Mouse (Mus musculus): ENCODE results near the gene Eno2. TPM values are rescaled to one million over a fixed set of nuclear protein-coding genes. Genes with fewer than 3 reads are reported as not detected.

The Eno2 gene
- polyA plus RNA-seq, 1 experiment from 2014 or later, result 89.2 TPM

GRCm38 (mm10) chr6:124711824-124712782 is 57.4 kb downstream of the Eno2 start, which contains the start of the genes Emg1 and Phb2:
TSS of gene Emg1 (minus strand) at chr6:124712178.
TSS of gene Phb2 (plus strand) at chr6:124712336.
- Histone ChIP-seq H3K27me3 (replicated peaks) (no peaks in the 10 kb centered on the region), H3K9me3 (no peaks in the 10 kb centered on the region), H3K27ac (peak within 1 kb of the TSS; percentile 85), H3K36me3 (replicated peaks) (peaks cover 22% of the 10 kb centered on the region), H3K4me3 (peak within 1 kb of the TSS; percentile 91), H3K9ac (peak within 1 kb of the TSS; percentile 91), H3K4me1 (peaks cover 42% of the 10 kb centered on the region), H3K4me2 (peak within 1 kb of the TSS; percentile 69)
- under 1% methylated on average over 75 of the region's 76 CpGs for WGBS
- ATAC-seq (replicated peaks), result peak; percentile 97

MicroRNA genes within 50 kb of the gene (microRNA counts, 519-probe panel; counts per million panel counts)
- microRNA mmu-miR-141 (not detected), microRNA mmu-miR-200c (1,782 counts per million, percentile 10 among the panel's probes with 10 or more counts)

Small RNA genes lying within 50 kb of the gene (microRNA-seq; reads per million reads assigned to microRNA genes)
- gene Mir141, result 5.1 reads per million, percentile 23 among the genes with 10 or more reads in this experiment
- gene Mir200c, result 28.0 reads per million, percentile 39 among the genes with 10 or more reads in this experiment

Other genes with a start within 250 kb of the Eno2 start
- gene C1s1, start 227.3 kb downstream of the Eno2 start, polyA plus RNA-seq (2015; fragmentation: Nextera tagmentation; extraction: Ambion mirVana), result 0.92 and 1.1 TPM in 2 replicates
- gene C1rb, start 199.4 kb downstream of the Eno2 start, polyA plus RNA-seq (2015; fragmentation: Nextera tagmentation; extraction: Ambion mirVana), result not detected in 2 replicates
- 0.13 TPM in 1 of 2 replicates, not detected in the other for gene C1s2, start 133.6 kb downstream of the Eno2 start, polyA plus RNA-seq (2015; fragmentation: Nextera tagmentation; extraction: Ambion mirVana)
- gene Lpcat3, start 106.6 kb downstream of the Eno2 start, polyA plus RNA-seq (2015; fragmentation: Nextera tagmentation; extraction: Ambion mirVana), result 45.6 and 51.9 TPM in 2 replicates
- 107 and 109 TPM in 2 replicates for gene Emg1, start 57.5 kb downstream of the Eno2 start, polyA plus RNA-seq (2015; fragmentation: Nextera tagmentation; extraction: Ambion mirVana)
- 254 and 256 TPM in 2 replicates for gene Phb2, start 57.3 kb downstream of the Eno2 start, polyA plus RNA-seq (2015; fragmentation: Nextera tagmentation; extraction: Ambion mirVana)
- 3.9 and 5.6 TPM in 2 replicates for gene Ptpn6, start 31.0 kb downstream of the Eno2 start, polyA plus RNA-seq (2015; fragmentation: Nextera tagmentation; extraction: Ambion mirVana)
- 668 and 674 TPM in 2 replicates for gene Grcc10, start 28.3 kb downstream of the Eno2 start, polyA plus RNA-seq (2015; fragmentation: Nextera tagmentation; extraction: Ambion mirVana)
- not detected in 2 replicates for gene Gm45234, start 13.7 kb downstream of the Eno2 start, polyA plus RNA-seq (2015; fragmentation: Nextera tagmentation; extraction: Ambion mirVana)
- 32.7 and 34.3 TPM in 2 replicates for gene Atn1, start 13.1 kb downstream of the Eno2 start, polyA plus RNA-seq (2015; fragmentation: Nextera tagmentation; extraction: Ambion mirVana)
- 4.8 and 6.7 TPM in 2 replicates for gene Lrrc23, start 10.1 kb upstream of the Eno2 start, polyA plus RNA-seq (2015; fragmentation: Nextera tagmentation; extraction: Ambion mirVana)
- gene Spsb2, start 39.0 kb upstream of the Eno2 start, polyA plus RNA-seq (2015; fragmentation: Nextera tagmentation; extraction: Ambion mirVana), result 8.8 and 10.1 TPM in 2 replicates
- gene Tpi1, start 44.6 kb upstream of the Eno2 start, polyA plus RNA-seq (2015; fragmentation: Nextera tagmentation; extraction: Ambion mirVana), result 383 and 391 TPM in 2 replicates
- 233 and 234 TPM in 2 replicates for gene Usp5, start 59.8 kb upstream of the Eno2 start, polyA plus RNA-seq (2015; fragmentation: Nextera tagmentation; extraction: Ambion mirVana)
- gene Cdca3, start 59.9 kb upstream of the Eno2 start, polyA plus RNA-seq (2015; fragmentation: Nextera tagmentation; extraction: Ambion mirVana), result 23.2 and 32.9 TPM in 2 replicates
- 2.6 and 2.8 TPM in 2 replicates for gene Gnb3, start 70.6 kb upstream of the Eno2 start, polyA plus RNA-seq (2015; fragmentation: Nextera tagmentation; extraction: Ambion mirVana)
- gene P3h3, start 88.1 kb upstream of the Eno2 start, polyA plus RNA-seq (2015; fragmentation: Nextera tagmentation; extraction: Ambion mirVana), result 16.1 and 18.1 TPM in 2 replicates
- gene Gpr162, start 94.3 kb upstream of the Eno2 start, polyA plus RNA-seq (2015; fragmentation: Nextera tagmentation; extraction: Ambion mirVana), result 41.0 and 42.0 TPM in 2 replicates
- gene Cd4, start 118.5 kb upstream of the Eno2 start, polyA plus RNA-seq (2015; fragmentation: Nextera tagmentation; extraction: Ambion mirVana), result 0.21 and 0.33 TPM in 2 replicates
- gene Lag3, start 142.0 kb upstream of the Eno2 start, polyA plus RNA-seq (2015; fragmentation: Nextera tagmentation; extraction: Ambion mirVana), result 2.8 and 3.2 TPM in 2 replicates
- gene Ptms, start 150.4 kb upstream of the Eno2 start, polyA plus RNA-seq (2015; fragmentation: Nextera tagmentation; extraction: Ambion mirVana), result 880 and 884 TPM in 2 replicates
- 559 and 568 TPM in 2 replicates for gene Mlf2, start 161.7 kb upstream of the Eno2 start, polyA plus RNA-seq (2015; fragmentation: Nextera tagmentation; extraction: Ambion mirVana)
- 94.5 and 95.5 TPM in 2 replicates for gene Cops7a, start 195.9 kb upstream of the Eno2 start, polyA plus RNA-seq (2015; fragmentation: Nextera tagmentation; extraction: Ambion mirVana)
- gene Pianp, start 227.0 kb upstream of the Eno2 start, polyA plus RNA-seq (2015; fragmentation: Nextera tagmentation; extraction: Ambion mirVana), result 70.8 and 75.8 TPM in 2 replicates
- gene Zfp384, start 239.5 kb upstream of the Eno2 start, polyA plus RNA-seq (2015; fragmentation: Nextera tagmentation; extraction: Ambion mirVana), result 19.1 and 19.9 TPM in 2 replicates

Data from midbrain, embryonic 15.5 days (tissue).